Mouse (Mus musculus) 3134 (cell line): ENCODE results near the gene Prss42.
"Not testable (repeated sequence)": the region's sequence is repeated elsewhere in the genome, so short reads cannot be mapped to it uniquely, and the experiment has no call there.

Experiments used
- DNase-seq: peaks from one replicate; pipeline ENCODE4 v3.0.0-alpha.2; 2011; ENCODE audit warnings: low spot score; ENCODE audit not compliant: insufficient read length; ENCODE audit errors: extremely low read depth

The Prss42 gene

GRCm38 (mm10) chr9:110783611-110784010 is 14.4 kb upstream of the Prss42 start:
- DNase-seq: no peak

- no peak for DNase-seq
Observed at GRCm38 (mm10) chr9:110788169-110788568, 9.8 kb upstream of the Prss42 start.

- peak; percentile 22 for DNase-seq
Observed at GRCm38 (mm10) chr9:110790462-110790861, 7.5 kb upstream of the Prss42 start.

- peak; percentile 75 for DNase-seq
Observed at GRCm38 (mm10) chr9:110797013-110797412, 953 bp upstream of the Prss42 start.

GRCm38 (mm10) chr9:110800834-110801479 is 3.0 kb downstream of the Prss42 start:
- no peak for DNase-seq

GRCm38 (mm10) chr9:110803294-110803693 is 5.3 kb downstream of the Prss42 start:
- no peak for DNase-seq

- DNase-seq: no peak
Observed at GRCm38 (mm10) chr9:110810051-110810450, 12.1 kb downstream of the Prss42 start.

GRCm38 (mm10) chr9:110813789-110814188 is 15.8 kb downstream of the Prss42 start, which contains the start of gene Prss44:
Prss44 (plus strand) TSS chr9:110813994.
- DNase-seq: no peak

- not testable (repeated sequence) for DNase-seq
Observed at GRCm38 (mm10) chr9:110820546-110820945, 22.6 kb downstream of the Prss42 start.

- DNase-seq: no peak
Observed at GRCm38 (mm10) chr9:110821436-110821835, 23.5 kb downstream of the Prss42 start.

GRCm38 (mm10) chr9:110825426-110825825 is 27.5 kb downstream of the Prss42 start:
- no peak for DNase-seq

- no peak for DNase-seq
Observed at GRCm38 (mm10) chr9:110825832-110826231, 27.9 kb downstream of the Prss42 start.

GRCm38 (mm10) chr9:110826390-110826789 is 28.4 kb downstream of the Prss42 start, which contains the start of gene Prss43:
Prss43 (plus strand) TSS chr9:110826690.
- no peak for DNase-seq

GRCm38 (mm10) chr9:110833021-110833420 is 35.1 kb downstream of the Prss42 start:
- no peak for DNase-seq

GRCm38 (mm10) chr9:110834411-110834810 is 36.4 kb downstream of the Prss42 start, which contains the start of gene Prss45:
Prss45 (plus strand) TSS chr9:110834588.
- DNase-seq: no peak

GRCm38 (mm10) chr9:110834961-110835360 is 37.0 kb downstream of the Prss42 start:
- DNase-seq: no peak

GRCm38 (mm10) chr9:110836112-110836511 is 38.1 kb downstream of the Prss42 start:
- DNase-seq: no peak

GRCm38 (mm10) chr9:110840905-110841304 is 42.9 kb downstream of the Prss42 start:
- no peak for DNase-seq

- DNase-seq: no peak
Observed at GRCm38 (mm10) chr9:110841438-110841837, 43.5 kb downstream of the Prss42 start.

GRCm38 (mm10) chr9:110844206-110844605 is 46.2 kb downstream of the Prss42 start, which contains the start of gene Prss46:
Prss46 (plus strand) TSS chr9:110844506.
- DNase-seq: no peak

- peak; percentile 58 for DNase-seq
Observed at GRCm38 (mm10) chr9:110849162-110849561, 51.2 kb downstream of the Prss42 start.
